In genomic region chr10:128458719-128459408, GRCm38 (mm10) we compare ENCODE assay signal across 8 mouse cellular contexts. TPM values are rescaled to one million over a fixed set of nuclear protein-coding genes. Genes with fewer than 3 reads are reported as not detected.
DNase-seq lines count a peak whose midpoint lies in the region; ATAC-seq and TF ChIP-seq lines count a peak whose summit lies in the region.

Gene Smarcc2, plus strand, starts transcription at chr10:128459248.

- peak; percentile 50 for TF ChIP-seq CTCF in lung, postnatal 0 days (IDR thresholded peaks at IDR 0.05)

- TF ChIP-seq EP300 in lung, postnatal 0 days (IDR thresholded peaks at IDR 0.05): no peak

- peak within 1 kb of the TSS; percentile 79 for H3K4me2 ChIP-seq in hindbrain, embryonic 11.5 days (replicated peaks; ENCODE audit: low read depth, low read length)
- peak within 1 kb of the TSS; percentile 79 for H3K4me2 ChIP-seq in lung, postnatal 0 days (replicated peaks; ENCODE audit: low read depth, low read length)

- peak within 1 kb of the TSS; percentile 97 for H3K4me3 ChIP-seq in hindbrain, embryonic 11.5 days (ENCODE audit: low read depth, low read length)
- peak within 1 kb of the TSS; percentile 85 for H3K4me3 ChIP-seq in lung, postnatal 0 days (ENCODE audit: low read depth, low read length)

- no peaks in the 10 kb centered on the region for H3K9me3 ChIP-seq in hindbrain, embryonic 11.5 days (ENCODE audit: control insufficient read depth, low read length)
- H3K9me3 ChIP-seq in lung, postnatal 0 days (ENCODE audit: low read length): no peaks in the 10 kb centered on the region

- WGBS in hindbrain, embryonic 11.5 days: under 1% methylated on average over 46 of the region's 86 CpGs
- 0% methylated on average over 56 of the region's 86 CpGs for WGBS in lung, postnatal 0 days

- DNase-seq in MN1 (ENCODE audit: low spot score): peak; percentile 95
- DNase-seq in cerebellum, adult 9-11 months: peak; percentile 89
- peak; percentile 74 to 85 for DNase-seq in frontal cortex, postnatal 10 days (ENCODE audit: low spot score in 2 of 2)
- peak; percentile 90 for DNase-seq in hindbrain, embryonic 11.5 days (ENCODE audit: low spot score)
- DNase-seq in layer of hippocampus, postnatal 10 days (ENCODE audit: low spot score in 2 of 2): peak; percentile 82 to 91
- DNase-seq in lung, postnatal 0 days (ENCODE audit: low spot score): peak; percentile 93
- DNase-seq in ovary, postnatal 10 days (ENCODE audit: low spot score): peak; percentile 69
- DNase-seq in thymus, postnatal 10 days (ENCODE audit: low spot score in 2 of 2): peak; percentile 74 to 88

- H3K27me3 ChIP-seq in hindbrain, embryonic 11.5 days (ENCODE audit: control insufficient read depth, insufficient read depth, low read length): no peaks in the 10 kb centered on the region
- H3K27me3 ChIP-seq in lung, postnatal 0 days (replicated peaks; ENCODE audit: insufficient read depth, low read length): no peaks in the 10 kb centered on the region

- peak within 1 kb of the TSS; percentile 96 for H3K27ac ChIP-seq in hindbrain, embryonic 11.5 days (ENCODE audit: low read depth, low read length)
- H3K27ac ChIP-seq in lung, postnatal 0 days (ENCODE audit: low read length): peak within 1 kb of the TSS; percentile 93

- peak within 1 kb of the TSS; percentile 99 for H3K9ac ChIP-seq in hindbrain, embryonic 11.5 days (ENCODE audit: low read depth, low read length)
- peak within 1 kb of the TSS; percentile 76 for H3K9ac ChIP-seq in lung, postnatal 0 days (replicated peaks; ENCODE audit: low read depth)

- peak; percentile 77 for ATAC-seq in hindbrain, embryonic 11.5 days (ENCODE audit: low FRiP score)
- ATAC-seq in lung, postnatal 0 days: peak; percentile 86

- H3K4me1 ChIP-seq in hindbrain, embryonic 11.5 days (replicated peaks; ENCODE audit: control insufficient read depth, insufficient read depth, low read length): 0 out of 2 replicates have a peak, but pooled peaks cover 2% of the 10 kb centered on the region
- 0 out of 2 replicates have a peak, but pooled peaks cover 11% of the 10 kb centered on the region for H3K4me1 ChIP-seq in lung, postnatal 0 days (ENCODE audit: insufficient read depth, low read depth, low read length)

- peaks cover under 1% of the 10 kb centered on the region; the same call in 1 of the 2 replicates for H3K36me3 ChIP-seq in hindbrain, embryonic 11.5 days (ENCODE audit: control insufficient read depth, insufficient read depth, low read length)
- peaks cover 12% of the 10 kb centered on the region; the same call in 1 of the 2 replicates for H3K36me3 ChIP-seq in lung, postnatal 0 days (ENCODE audit: insufficient read depth, low read length)

RNA-seq across cellular contexts. Expression of gene Smarcc2, which starts in this region (rescaled TPM):
- 126 and 170 TPM in 2 replicates for polyA plus RNA-seq in hindbrain, embryonic 11.5 days (2014; fragmentation: Nextera tagmentation; extraction: Ambion mirVana)
- total RNA-seq in layer of hippocampus, postnatal 10 days (2021): 100 to 1,000 TPM; 205 to 222 TPM
- 28.9 and 33.0 TPM in 2 replicates for polyA plus RNA-seq in lung, postnatal 0 days (2015; fragmentation: Nextera tagmentation; extraction: Ambion mirVana)

Comparison
In these comparisons a context has a peak if more than half of its experiments do, and no peak if none do; other contexts are left out.
1. Peak in every context shown above with its lines: DNase-seq, ATAC-seq, H3K4me3 ChIP-seq and H3K27ac ChIP-seq.